Mouse (Mus musculus) heart, embryonic 15.5 days (tissue): ENCODE results near the gene Fthl17f. TPM values are rescaled to one million over a fixed set of nuclear protein-coding genes. Genes with fewer than 3 reads are reported as not detected.

Experiments
- polyA plus RNA-seq: library from polyadenylated mRNA; unstranded; fragments of >200 nt; fragmentation: Nextera tagmentation; extraction: Ambion mirVana; gene quantifications from 2 replicates; pipeline ENCODE4 v1.2.1, GENCODE M21; 2015

Gene Fthl17f
- polyA plus RNA-seq, 1 experiment from 2014 or later: not detected

Other genes with a start within 250 kb of the Fthl17f start
- not detected in 2 replicates for gene Gm6592, start 219.0 kb upstream of the Fthl17f start, polyA plus RNA-seq
- gene Gm5751, start 188.8 kb upstream of the Fthl17f start, polyA plus RNA-seq: not detected in 2 replicates
- 1.8 and 1.9 TPM in 2 replicates for gene B630019K06Rik, start 170.6 kb upstream of the Fthl17f start, polyA plus RNA-seq
- gene Fthl17b, start 100.0 kb upstream of the Fthl17f start, polyA plus RNA-seq: not detected in 2 replicates
- not detected in 2 replicates for gene Fthl17c, start 86.5 kb upstream of the Fthl17f start, polyA plus RNA-seq
- not detected in 2 replicates for gene Fthl17d, start 76.3 kb upstream of the Fthl17f start, polyA plus RNA-seq
- gene Fthl17e, start 29.5 kb upstream of the Fthl17f start, polyA plus RNA-seq: not detected in 2 replicates
- not detected in 2 replicates for gene 4930402K13Rik, start 41.5 kb downstream of the Fthl17f start, polyA plus RNA-seq
- gene Lancl3, start 136.9 kb downstream of the Fthl17f start, polyA plus RNA-seq: 1.9 and 2.3 TPM in 2 replicates
- 0.19 TPM in 1 of 2 replicates, not detected in the other for gene Gm14862, start 193.9 kb downstream of the Fthl17f start, polyA plus RNA-seq
- gene Xk, start 209.7 kb downstream of the Fthl17f start, polyA plus RNA-seq: 2.9 and 3.6 TPM in 2 replicates
- 0.52 TPM in 1 of 2 replicates, not detected in the other for gene H2al1m, start 220.7 kb downstream of the Fthl17f start, polyA plus RNA-seq